Mouse (Mus musculus) G1E (cell line): ENCODE measurements around the gene Klhdc1.

Source experiments
- CTCF ChIP-seq: IDR thresholded peaks from 2 replicates; pipeline ENCODE4 v1.5.1; 2012; ENCODE audit warnings: low read depth, low read length, inconsistent platforms, mixed read lengths
- GATA2 ChIP-seq: IDR thresholded peaks from 2 replicates; pipeline ENCODE4 v1.6.1; 2012; ENCODE audit warnings: low read depth, low read length, inconsistent platforms, borderline replicate concordance
- POLR2AphosphoS5 ChIP-seq: IDR thresholded peaks from 2 replicates; pipeline ENCODE4 v1.6.1; 2012; ENCODE audit warnings: low read depth, low read length, inconsistent platforms; ENCODE audit not compliant: insufficient replicate concordance
- TAL1 ChIP-seq: conservative IDR thresholded peaks from 2 replicates; pipeline ENCODE4 v1.6.1; 2012; ENCODE audit warnings: low read depth, low read length, inconsistent platforms, mixed read lengths

- no peak for TF ChIP-seq CTCF
- no peak for TF ChIP-seq GATA2
- TF ChIP-seq TAL1: no peak
- TF ChIP-seq POLR2AphosphoS5: no peak
Observed at GRCm38 (mm10) chr12:69302171-69302570, 61.2 kb downstream of the Klhdc1 start.
